Mouse (Mus musculus) small intestine, adult 2 months (tissue): ENCODE data around the gene Akip1.

Experiments used
- CTCF ChIP-seq: fragments of 200-500 bp; IDR thresholded peaks from 2 replicates; pipeline ENCODE4 v1.5.1; 2012; ENCODE audit warnings: low read depth, mild to moderate bottlenecking, control low read depth, inconsistent platforms, low read length, moderate library complexity, mixed read lengths; ENCODE audit not compliant: insufficient replicate concordance, insufficient read length; ENCODE audit errors: extremely low read depth
- POLR2A ChIP-seq: fragments of 200-500 bp; IDR thresholded peaks from 2 replicates; pipeline ENCODE4 v1.6.1; 2012; ENCODE audit warnings: low read depth, mild to moderate bottlenecking, control low read depth, inconsistent platforms, low read length, moderate library complexity

GRCm38 (mm10) chr7:109666664-109667063 lies 36.8 kb upstream of the Akip1 start:
- TF ChIP-seq POLR2A (no peak), CTCF (no peak)
